Mouse (Mus musculus): Measurements from ENCODE around the gene Spon1. TPM values are rescaled to one million over a fixed set of nuclear protein-coding genes. Genes with fewer than 3 reads are reported as not detected.
A peak's percentile ranks its signal among the peaks of the same experiment; 100 is the strongest.

Gene Spon1
- polyA plus RNA-seq, 1 experiment from 2014 or later = 72.9 TPM

DNA sequence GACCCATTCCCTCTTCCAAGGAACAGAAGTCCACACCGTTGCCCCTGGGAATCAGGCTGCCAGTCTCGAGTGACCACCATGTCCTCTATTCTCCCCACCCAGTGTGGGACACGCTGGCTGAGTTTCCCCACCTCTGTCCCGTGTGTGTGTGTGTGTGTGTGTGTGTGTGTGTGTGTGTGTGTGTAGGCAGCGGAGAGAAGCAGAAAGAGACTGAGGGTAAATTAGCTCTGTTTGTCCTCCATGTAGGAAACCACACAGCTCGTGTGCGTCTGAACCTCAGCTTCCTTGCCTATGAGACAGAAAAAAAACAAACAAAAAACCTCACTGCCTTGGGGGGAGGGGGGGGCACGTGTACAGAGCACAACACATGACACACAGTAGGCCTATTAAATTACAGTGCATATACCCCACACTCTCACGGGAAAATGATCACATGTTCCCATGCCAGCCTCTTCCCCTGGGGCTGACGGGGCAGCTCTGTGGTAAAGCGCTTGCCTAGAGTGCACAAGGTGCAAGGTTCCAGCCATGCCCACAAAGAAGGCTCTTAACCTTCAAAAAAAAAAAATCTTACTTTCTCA is 303.2 kb downstream of the Spon1 start:
- Histone ChIP-seq H3K4me3 (no peak overlapping the region), H3K4me1 (peaks cover 71% of the 10 kb centered on the region), H3K27me3 (replicated peaks) (no peaks in the 10 kb centered on the region), H3K4me2 (no peak overlapping the region), H3K9me3 (no peaks in the 10 kb centered on the region), H3K36me3 (peaks cover 3% of the 10 kb centered on the region; the same call in 1 of the 2 replicates), H3K9ac (no peak overlapping the region), H3K27ac (replicated peaks) (no peak overlapping the region)
- ATAC-seq (ENCODE audit: extremely low read depth, insufficient number of reproducible peaks, low FRiP score, low TSS enrichment) = no peak
- WGBS = 77% methylated on average over 11 of the region's 11 CpGs

DNA sequence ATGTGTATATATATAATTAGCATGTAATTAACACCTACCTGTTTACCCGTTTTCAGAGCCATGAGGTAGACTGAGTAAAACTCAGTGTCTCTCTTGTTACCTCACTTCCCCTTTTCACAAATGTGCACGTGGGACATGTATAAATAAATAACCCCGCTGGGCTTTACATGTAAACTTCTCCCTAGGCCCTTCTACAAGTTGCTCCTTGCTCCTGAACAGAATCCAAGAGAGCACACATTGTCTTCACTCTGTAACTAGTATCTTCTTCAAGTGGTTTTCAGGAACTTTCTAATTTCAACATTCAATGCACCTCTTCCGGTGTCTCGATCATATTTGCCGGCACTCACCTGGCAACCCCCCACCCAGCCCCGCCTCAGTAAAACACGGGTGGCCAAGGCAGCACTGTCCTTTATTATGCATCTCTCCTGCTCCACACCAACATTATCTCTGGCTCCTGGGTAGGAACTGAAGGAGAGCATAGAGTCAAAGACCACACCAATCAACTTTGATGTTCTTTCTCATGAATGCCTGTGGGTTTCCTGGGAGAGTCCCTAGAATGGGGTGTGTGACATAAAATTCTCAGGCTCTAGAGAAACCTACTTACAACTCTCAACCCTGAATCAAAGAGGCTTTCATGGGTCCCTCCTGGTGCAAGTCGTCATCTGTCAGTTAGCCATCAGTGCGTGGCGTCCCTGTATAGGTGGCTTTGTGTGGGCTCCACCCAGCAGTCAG is 304.1 kb downstream of the Spon1 start:
- no peak for ATAC-seq (ENCODE audit: extremely low read depth, insufficient number of reproducible peaks, low FRiP score, low TSS enrichment)
- no peak overlapping the region for H3K4me2 ChIP-seq
- H3K4me3 ChIP-seq = no peak overlapping the region
- no peaks in the 10 kb centered on the region for H3K9me3 ChIP-seq
- no peak overlapping the region for H3K9ac ChIP-seq
- H3K27me3 ChIP-seq (replicated peaks) = no peaks in the 10 kb centered on the region
- H3K27ac ChIP-seq (replicated peaks) = no peak overlapping the region
- 82% methylated on average over 11 of the region's 11 CpGs for WGBS
- H3K36me3 ChIP-seq = peaks cover 3% of the 10 kb centered on the region; the same call in 1 of the 2 replicates
- peaks cover 63% of the 10 kb centered on the region for H3K4me1 ChIP-seq

- WGBS = 77% methylated on average over 3 of the region's 3 CpGs
- no peak for ATAC-seq (ENCODE audit: extremely low read depth, insufficient number of reproducible peaks, low FRiP score, low TSS enrichment)
- no peak overlapping the region for H3K4me2 ChIP-seq
Observed at GRCm38 (mm10) chr7:114070458-114070840, 304.7 kb downstream of the Spon1 start.

DNA sequence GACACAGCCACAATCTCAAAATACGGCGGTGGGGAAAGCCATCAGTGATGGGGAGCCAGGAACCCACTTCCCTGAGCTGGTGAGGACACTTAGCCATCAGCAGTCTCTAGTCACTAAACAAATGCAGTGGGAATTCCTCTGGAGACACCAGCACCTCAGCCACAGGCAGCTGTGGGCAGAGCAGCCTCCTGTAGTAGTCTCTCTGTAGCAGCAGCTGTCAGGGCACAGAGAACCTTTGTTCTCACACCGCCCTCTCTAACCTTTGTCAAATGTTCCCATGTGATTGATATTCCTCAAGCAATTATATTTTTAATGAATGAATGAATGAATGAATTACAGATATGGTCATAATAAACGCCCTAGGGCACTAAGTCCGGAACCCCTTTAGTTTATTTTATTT is 305.6 kb downstream of the Spon1 start:
- H3K4me3 ChIP-seq = no peak overlapping the region
- H3K4me2 ChIP-seq = peak overlapping the region; percentile 59
- peak overlapping the region; percentile 69; the same call in 1 of the 2 replicates for H3K9ac ChIP-seq
- H3K36me3 ChIP-seq = peaks cover 10% of the 10 kb centered on the region; the same call in 1 of the 2 replicates
- no peaks in the 10 kb centered on the region for H3K27me3 ChIP-seq (replicated peaks)
- ATAC-seq (ENCODE audit: extremely low read depth, insufficient number of reproducible peaks, low FRiP score, low TSS enrichment) = no peak
- WGBS = 81% methylated on average over 5 of the region's 5 CpGs
- peak overlapping the region; percentile 77 for H3K27ac ChIP-seq (replicated peaks)
- no peaks in the 10 kb centered on the region for H3K9me3 ChIP-seq
- H3K4me1 ChIP-seq = peaks cover 48% of the 10 kb centered on the region

More at GRCm38 (mm10) chr7:114070458-114070840, 304.7 kb downstream of the Spon1 start:
- Histone ChIP-seq H3K27me3 (replicated peaks) (no peaks in the 10 kb centered on the region), H3K36me3 (peaks cover 7% of the 10 kb centered on the region; the same call in 1 of the 2 replicates), H3K4me1 (peaks cover 57% of the 10 kb centered on the region), H3K4me3 (no peak overlapping the region), H3K27ac (replicated peaks) (no peak overlapping the region), H3K9me3 (no peaks in the 10 kb centered on the region), H3K9ac (no peak overlapping the region)

DNA sequence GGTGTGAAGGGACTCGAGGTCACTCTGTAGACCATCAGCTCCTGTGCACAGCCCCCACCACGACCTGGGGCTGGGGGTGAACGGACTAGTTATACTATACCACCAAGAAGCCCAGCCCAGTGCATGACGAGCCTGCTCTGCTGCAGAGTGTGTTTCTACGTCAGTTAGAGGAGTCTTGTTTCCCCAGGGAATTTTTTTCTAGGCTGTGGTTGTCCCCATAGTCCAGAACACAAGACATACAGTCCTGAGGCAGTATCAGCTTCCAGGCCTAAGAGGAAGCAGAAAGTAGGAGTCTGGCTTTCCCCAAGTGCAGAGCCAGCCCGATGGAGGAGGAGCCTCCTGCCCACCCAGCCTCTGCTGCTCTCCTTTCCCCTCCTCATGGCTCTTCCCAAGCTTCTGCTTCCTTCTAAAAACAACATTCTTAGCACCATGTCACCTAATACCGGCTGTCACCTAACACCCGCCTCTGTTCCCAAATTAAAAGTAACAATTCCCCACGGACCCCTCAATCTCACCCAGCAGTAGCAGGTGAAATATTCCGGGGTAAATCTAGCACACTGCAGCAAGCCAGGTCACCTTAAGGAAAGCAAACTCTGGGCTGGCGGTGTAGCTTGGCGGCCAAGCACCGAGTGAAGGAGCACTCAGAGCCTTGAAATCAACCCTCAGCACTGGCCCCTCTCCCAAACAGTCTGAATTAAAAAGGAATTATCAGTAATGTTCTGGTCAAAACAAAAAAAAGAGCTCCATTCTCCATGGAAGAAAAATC is 306.2 kb downstream of the Spon1 start:
- H3K27me3 ChIP-seq (replicated peaks) = no peaks in the 10 kb centered on the region
- peak overlapping the region; percentile 22 for H3K4me3 ChIP-seq
- WGBS = 15% methylated on average over 13 of the region's 13 CpGs
- H3K9me3 ChIP-seq = no peaks in the 10 kb centered on the region
- peaks cover 41% of the 10 kb centered on the region for H3K4me1 ChIP-seq
- H3K4me2 ChIP-seq = peak overlapping the region; percentile 59
- peak overlapping the region; percentile 69 for H3K9ac ChIP-seq
- no peak for ATAC-seq (ENCODE audit: extremely low read depth, insufficient number of reproducible peaks, low FRiP score, low TSS enrichment)
- H3K27ac ChIP-seq (replicated peaks) = peak overlapping the region; percentile 77
- peaks cover 16% of the 10 kb centered on the region; the same call in 1 of the 2 replicates for H3K36me3 ChIP-seq

- no peak overlapping the region for H3K4me2 ChIP-seq
- H3K4me1 ChIP-seq = peaks cover 33% of the 10 kb centered on the region
- H3K36me3 ChIP-seq = 0 out of 2 replicates have a peak, but pooled peaks cover 13% of the 10 kb centered on the region
- ATAC-seq (ENCODE audit: extremely low read depth, insufficient number of reproducible peaks, low FRiP score, low TSS enrichment) = no peak
- H3K27me3 ChIP-seq (replicated peaks) = no peaks in the 10 kb centered on the region
- H3K27ac ChIP-seq (replicated peaks) = peak overlapping the region; percentile 28; the same call in 1 of the 2 replicates
- WGBS = 75% methylated on average over 7 of the region's 7 CpGs
- no peak overlapping the region for H3K4me3 ChIP-seq
- no peak overlapping the region for H3K9ac ChIP-seq
- H3K9me3 ChIP-seq = no peaks in the 10 kb centered on the region
Observed at GRCm38 (mm10) chr7:114074133-114074532, 308.3 kb downstream of the Spon1 start.

DNA sequence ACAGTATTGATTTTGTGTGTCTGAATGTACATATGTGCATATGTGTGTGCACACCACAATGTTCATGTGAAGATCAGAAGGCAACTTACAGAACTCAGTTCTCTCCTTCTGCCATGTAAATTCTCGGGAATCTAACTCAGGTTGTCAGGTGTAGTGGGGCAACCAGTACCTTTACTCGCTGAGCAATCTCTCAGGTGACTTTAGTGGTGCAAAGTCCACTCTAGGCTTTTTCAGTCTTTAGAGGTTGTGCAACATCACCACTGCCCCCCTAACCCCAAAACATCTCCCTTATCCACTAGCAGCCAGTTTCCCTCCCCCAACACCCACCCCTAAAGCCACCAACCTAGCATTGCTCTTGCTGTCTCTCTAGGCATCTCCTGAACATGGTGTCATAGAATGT is 308.8 kb downstream of the Spon1 start:
- Histone ChIP-seq H3K36me3 (0 out of 2 replicates have a peak, but pooled peaks cover 13% of the 10 kb centered on the region), H3K27ac (replicated peaks) (no peak overlapping the region), H3K4me2 (no peak overlapping the region), H3K9ac (no peak overlapping the region), H3K4me1 (peaks cover 33% of the 10 kb centered on the region), H3K27me3 (replicated peaks) (no peaks in the 10 kb centered on the region), H3K4me3 (no peak overlapping the region), H3K9me3 (no peaks in the 10 kb centered on the region)
- ATAC-seq (ENCODE audit: extremely low read depth, insufficient number of reproducible peaks, low FRiP score, low TSS enrichment) = no peak
- WGBS = 83% methylated on average over 2 of the region's 2 CpGs

GRCm38 (mm10) chr7:114079343-114079742 is 313.5 kb downstream of the Spon1 start:
- Histone ChIP-seq H3K9me3 (no peaks in the 10 kb centered on the region), H3K9ac (no peak overlapping the region), H3K4me1 (peaks cover 37% of the 10 kb centered on the region), H3K4me2 (no peak overlapping the region), H3K4me3 (no peak overlapping the region), H3K27ac (replicated peaks) (no peak overlapping the region), H3K36me3 (0 out of 2 replicates have a peak, but pooled peaks cover 13% of the 10 kb centered on the region), H3K27me3 (replicated peaks) (no peaks in the 10 kb centered on the region)
- ATAC-seq (ENCODE audit: extremely low read depth, insufficient number of reproducible peaks, low FRiP score, low TSS enrichment) = no peak
- 87% methylated on average over 4 of the region's 4 CpGs for WGBS

DNA sequence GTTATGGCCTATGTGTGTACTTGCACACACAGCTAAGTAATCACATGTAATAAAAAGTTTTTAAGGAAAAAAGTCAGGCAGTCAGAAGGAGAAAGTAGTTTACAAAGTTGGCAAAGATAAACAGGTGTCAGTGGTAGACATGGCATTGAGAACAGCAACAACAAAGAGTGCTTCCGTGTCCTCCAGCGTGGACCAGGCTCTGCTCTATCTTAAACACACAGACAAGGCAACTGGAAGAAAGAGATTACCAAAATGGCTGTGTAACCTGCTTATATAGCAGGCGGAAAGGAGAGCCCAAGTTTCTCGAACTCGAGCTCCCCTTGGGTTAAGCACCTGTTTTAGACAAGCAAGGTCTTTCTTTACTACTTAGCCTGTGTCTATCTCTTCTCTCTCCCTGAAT is 314.5 kb downstream of the Spon1 start:
- Histone ChIP-seq H3K27me3 (replicated peaks) (no peaks in the 10 kb centered on the region), H3K4me3 (no peak overlapping the region), H3K27ac (replicated peaks) (no peak overlapping the region), H3K9me3 (no peaks in the 10 kb centered on the region), H3K9ac (no peak overlapping the region), H3K36me3 (0 out of 2 replicates have a peak, but pooled peaks cover 12% of the 10 kb centered on the region), H3K4me1 (peaks cover 41% of the 10 kb centered on the region), H3K4me2 (no peak overlapping the region)
- ATAC-seq (ENCODE audit: extremely low read depth, insufficient number of reproducible peaks, low FRiP score, low TSS enrichment) = no peak
- WGBS = 80% methylated on average over 5 of the region's 5 CpGs

DNA sequence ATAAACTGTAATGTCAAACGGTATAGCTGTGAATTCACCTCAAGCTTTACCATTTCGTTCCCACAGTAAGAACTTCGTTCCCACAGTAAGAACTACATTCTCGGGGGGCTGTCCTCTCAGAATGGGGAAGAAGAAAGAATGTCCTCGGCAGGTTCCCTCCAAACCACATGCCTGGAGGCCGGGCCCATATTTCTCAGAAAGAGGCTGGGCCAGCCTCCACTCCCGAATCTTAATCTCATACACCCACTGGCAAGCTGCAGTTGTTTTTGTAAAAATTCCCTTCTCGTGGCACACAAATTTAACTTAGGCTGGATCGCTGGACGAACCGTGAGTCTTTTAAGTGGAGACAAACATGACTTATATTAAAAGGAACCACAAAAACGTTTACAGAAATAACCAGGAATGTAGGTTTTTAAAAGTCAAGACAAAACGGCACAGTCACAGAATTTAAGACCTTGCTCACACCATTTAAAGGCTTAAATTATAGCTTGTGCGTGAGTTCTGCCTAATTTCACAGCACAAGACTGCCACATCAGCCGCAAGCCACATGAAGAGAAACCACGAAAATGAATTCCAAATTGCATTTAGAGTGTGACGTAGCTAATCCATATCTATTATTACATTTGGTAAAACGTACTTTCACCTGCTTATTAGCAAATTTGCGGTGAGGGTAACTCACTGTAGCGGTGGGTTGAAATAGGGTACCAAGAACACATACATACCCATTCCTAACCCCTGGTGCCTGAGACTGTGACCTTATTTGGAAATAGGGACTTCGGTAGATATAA is 316.0 kb downstream of the Spon1 start:
- Histone ChIP-seq H3K36me3 (0 out of 2 replicates have a peak, but pooled peaks cover 2% of the 10 kb centered on the region), H3K4me3 (no peak overlapping the region), H3K27me3 (replicated peaks) (no peaks in the 10 kb centered on the region), H3K9ac (no peak overlapping the region), H3K27ac (replicated peaks) (no peak overlapping the region), H3K9me3 (no peaks in the 10 kb centered on the region), H3K4me2 (no peak overlapping the region), H3K4me1 (peaks cover 51% of the 10 kb centered on the region)
- no peak for ATAC-seq (ENCODE audit: extremely low read depth, insufficient number of reproducible peaks, low FRiP score, low TSS enrichment)
- WGBS = 79% methylated on average over 21 of the region's 21 CpGs
